Mouse (Mus musculus) C3H10T1/2 (cell line): Measurements from ENCODE around the gene Kdm4b. TPM values are rescaled to one million over a fixed set of nuclear protein-coding genes. Genes with fewer than 3 reads are reported as not detected.

Source experiments
- polyA plus RNA-seq, 2 experiments: library from polyadenylated mRNA; unstranded; fragments of >200 nt; fragmentation: generic; extraction: Trizol; gene quantifications; one replicate each; pipeline ENCODE4 v1.2.1; 2012; ENCODE audit warnings: missing spikeins in 2 of 2

Gene Kdm4b
- 10 to 100 TPM in 1 of 2 experiments, 1 to 10 TPM in 1; 9.5 to 41.9 TPM for polyA plus RNA-seq

DNA sequence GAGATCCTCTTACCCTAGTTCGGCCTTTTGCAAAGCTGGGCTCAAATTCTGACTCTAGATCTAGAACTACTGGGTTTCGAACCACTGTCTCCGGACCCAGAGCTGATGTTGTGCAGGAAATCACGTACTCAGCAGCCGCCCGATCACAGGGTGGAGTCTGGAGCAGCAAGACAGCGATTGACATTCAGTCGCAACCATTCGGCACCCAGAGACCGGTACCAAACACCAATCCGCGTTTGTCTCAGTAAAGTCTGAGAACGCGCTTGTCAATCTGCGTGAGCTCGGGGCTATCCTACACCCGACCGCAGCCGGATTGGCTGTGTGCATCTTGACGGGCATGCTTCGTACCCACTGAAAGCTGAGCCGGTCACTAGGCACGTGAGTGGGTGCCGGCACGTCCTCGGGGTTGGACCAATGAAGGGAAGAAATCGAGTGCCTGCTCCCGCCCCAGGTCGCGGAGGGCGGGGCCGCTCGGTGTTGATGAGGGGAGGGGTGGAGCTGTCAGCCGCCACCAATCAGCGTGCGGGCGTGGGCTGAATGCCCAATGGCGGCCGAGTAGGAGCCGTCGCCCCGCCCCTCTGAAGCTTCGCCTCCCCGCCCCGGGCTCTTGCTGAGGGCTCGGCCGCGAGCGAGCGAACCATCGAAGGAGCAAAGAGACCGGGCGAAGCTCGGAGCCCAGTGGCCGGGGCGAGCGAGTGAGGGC, at the start of gene Kdm4b:
Gene Kdm4b (plus strand): TSS at position 613 of the 703 bp plus-strand sequence.

DNA sequence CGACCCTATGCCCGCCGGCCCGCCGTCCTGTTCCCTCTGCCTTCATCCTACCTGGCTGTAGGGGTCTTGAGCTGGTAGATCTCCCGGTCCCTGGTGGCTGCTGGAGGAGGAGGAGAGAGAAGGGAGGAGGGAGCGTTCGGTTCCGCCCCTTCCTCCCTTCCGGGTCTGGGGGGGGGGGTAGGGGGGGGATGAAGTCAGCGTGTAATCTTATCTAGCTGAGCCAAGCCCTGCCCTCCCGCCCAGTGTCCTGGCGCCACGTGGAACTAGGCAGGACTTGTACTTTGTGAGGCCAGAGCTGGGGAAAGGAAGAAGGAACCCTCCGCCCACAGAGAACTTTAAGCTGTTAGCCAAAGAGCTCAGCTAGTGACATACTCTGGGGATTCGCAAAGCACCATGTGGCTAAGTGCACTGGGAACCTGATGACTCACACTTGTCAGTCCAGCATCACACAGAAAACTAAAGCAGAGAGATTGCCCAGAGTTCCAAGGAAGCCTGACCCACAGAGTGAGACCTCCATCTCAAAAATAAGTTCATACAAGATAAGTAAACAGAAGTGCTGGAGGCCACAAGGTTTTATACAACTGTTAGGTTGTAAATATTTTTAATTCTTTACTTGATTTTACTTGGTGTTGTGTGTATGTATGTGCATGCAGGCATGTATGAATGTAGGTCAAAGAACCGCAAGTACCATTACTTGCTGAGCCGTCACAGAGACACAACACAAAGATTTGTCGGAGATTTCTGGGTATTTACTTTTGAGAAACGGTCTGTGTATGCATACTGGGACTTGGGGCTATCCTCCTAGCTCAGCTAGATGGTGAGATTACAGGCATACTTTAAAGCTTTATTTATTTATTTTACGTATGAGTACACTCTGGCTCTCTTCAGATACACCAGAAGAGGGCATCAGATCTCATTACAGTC, 49.0 kb upstream of the Kdm4b start, which contains the start of gene Ticam1:
Gene Ticam1 (minus strand): TSS at position 144 of the 924 bp plus-strand sequence.

DNA sequence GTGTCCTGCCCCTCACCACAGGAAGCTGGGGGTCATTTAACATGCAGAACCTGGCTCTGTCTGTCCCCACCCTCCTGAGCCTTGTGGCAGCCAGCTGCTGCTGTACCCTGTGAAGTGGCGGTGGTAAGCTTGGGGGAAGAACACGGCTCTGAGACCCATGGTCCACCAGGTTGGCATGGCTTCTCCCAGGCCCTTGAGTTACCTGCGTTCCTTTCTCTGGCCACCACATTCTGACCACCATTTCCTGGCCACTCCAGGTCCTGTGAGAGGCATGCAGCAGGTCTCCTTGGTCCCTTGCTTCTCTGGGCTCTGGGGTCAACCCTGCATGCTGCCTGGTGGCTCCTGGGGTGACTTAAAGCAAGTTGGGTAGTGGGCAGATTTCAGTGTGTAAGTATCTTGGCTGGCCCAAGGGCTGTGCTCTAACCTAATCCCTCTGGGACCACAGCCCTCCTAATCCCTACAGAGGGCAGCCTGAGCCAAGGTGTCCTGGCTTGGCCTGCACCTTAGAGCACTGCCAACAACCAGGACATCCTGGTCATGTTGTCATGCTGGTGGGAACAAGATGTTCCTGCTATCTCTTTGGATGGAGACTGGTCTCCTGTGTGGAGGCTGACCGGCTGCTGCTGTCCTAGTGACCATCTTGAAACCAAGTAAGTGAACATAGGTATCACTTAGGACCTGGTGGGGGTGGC, 33.2 kb upstream of the Kdm4b start, which contains the start of gene Plin3:
Gene Plin3 (minus strand): TSS at position 343 of the 692 bp plus-strand sequence.

DNA sequence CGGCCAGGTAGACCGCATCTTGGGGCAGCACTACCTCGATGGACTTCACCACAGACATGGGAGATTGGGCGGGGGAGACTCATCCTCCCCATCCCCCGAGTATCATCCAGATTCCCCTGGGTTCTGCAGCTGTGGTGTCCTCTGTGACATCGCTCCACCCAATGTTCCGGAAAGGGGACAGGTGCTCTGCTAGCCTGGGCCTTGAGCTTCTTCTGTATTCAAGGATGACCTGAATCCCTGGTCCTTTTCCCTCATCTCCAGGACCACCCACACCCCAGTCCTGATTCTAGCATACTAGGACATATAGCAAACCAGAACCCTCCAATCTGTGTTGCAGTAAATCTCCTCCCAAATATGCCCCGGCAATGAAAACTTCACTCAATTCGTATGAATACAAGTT, 25.7 kb upstream of the Kdm4b start, which contains the start of gene Arrdc5:
Gene Arrdc5 (minus strand): TSS at position 101 of the 400 bp plus-strand sequence.

GRCm38 (mm10) chr17:56303160-56303846, 22.6 kb upstream of the Kdm4b start, which contains the start of gene Uhrf1:
Uhrf1 (plus strand) TSS chr17:56303321.

Other genes starting within 250 kb of the Kdm4b start
- gene Hdgfl2, start 246.4 kb upstream of the Kdm4b start, polyA plus RNA-seq: 10 to 100 TPM; 79.2 to 93.8 TPM
- gene Plin4, start 216.3 kb upstream of the Kdm4b start, polyA plus RNA-seq: 10 to 100 TPM in 1 of 2 experiments, 1 to 10 TPM in 1; 2.6 to 25.7 TPM
- gene Plin5, start 208.5 kb upstream of the Kdm4b start, polyA plus RNA-seq: under 1 TPM in 1 of 2 experiments, not detected in 1; 0.07 TPM
- under 1 TPM in 1 of 2 experiments, not detected in 1; 0.08 TPM for gene Lrg1, start 204.1 kb upstream of the Kdm4b start, polyA plus RNA-seq
- gene Sema6b, start 185.7 kb upstream of the Kdm4b start, polyA plus RNA-seq: under 1 TPM; 0.48 to 0.54 TPM
- 1 to 10 TPM; 1.8 to 9.3 TPM for gene Tnfaip8l1, start 163.6 kb upstream of the Kdm4b start, polyA plus RNA-seq
- 100 to 1,000 TPM; 116 to 121 TPM for gene Mydgf, start 142.1 kb upstream of the Kdm4b start, polyA plus RNA-seq
- 10 to 100 TPM; 17.4 to 41.3 TPM for gene Dpp9, start 107.2 kb upstream of the Kdm4b start, polyA plus RNA-seq
- gene Fem1a, start 69.3 kb upstream of the Kdm4b start, polyA plus RNA-seq: 10 to 100 TPM in 1 of 2 experiments, 1 to 10 TPM in 1; 7.5 to 10.7 TPM
- 10 to 100 TPM in 1 of 2 experiments, 1 to 10 TPM in 1; 7.4 to 27.7 TPM for gene Ticam1, start 49.3 kb upstream of the Kdm4b start, polyA plus RNA-seq
- gene Plin3, start 33.2 kb upstream of the Kdm4b start, polyA plus RNA-seq: 10 to 100 TPM; 45.0 to 90.7 TPM
- gene Arrdc5, start 25.8 kb upstream of the Kdm4b start, polyA plus RNA-seq: not detected
- 10 to 100 TPM; 32.1 to 55.2 TPM for gene Uhrf1, start 22.7 kb upstream of the Kdm4b start, polyA plus RNA-seq
- gene Ptprs, start 150.4 kb downstream of the Kdm4b start, polyA plus RNA-seq: 100 to 1,000 TPM in 1 of 2 experiments, 10 to 100 TPM in 1; 15.1 to 186 TPM
- not detected for gene Znrf4, start 186.4 kb downstream of the Kdm4b start, polyA plus RNA-seq
- 1 to 10 TPM in 1 of 2 experiments, under 1 TPM in 1; 0.05 to 1.4 TPM for gene Gm20219, start 228.3 kb downstream of the Kdm4b start, polyA plus RNA-seq